Mouse (Mus musculus): ENCODE measurements around the gene Zpld1.

The Zpld1 gene

DNA sequence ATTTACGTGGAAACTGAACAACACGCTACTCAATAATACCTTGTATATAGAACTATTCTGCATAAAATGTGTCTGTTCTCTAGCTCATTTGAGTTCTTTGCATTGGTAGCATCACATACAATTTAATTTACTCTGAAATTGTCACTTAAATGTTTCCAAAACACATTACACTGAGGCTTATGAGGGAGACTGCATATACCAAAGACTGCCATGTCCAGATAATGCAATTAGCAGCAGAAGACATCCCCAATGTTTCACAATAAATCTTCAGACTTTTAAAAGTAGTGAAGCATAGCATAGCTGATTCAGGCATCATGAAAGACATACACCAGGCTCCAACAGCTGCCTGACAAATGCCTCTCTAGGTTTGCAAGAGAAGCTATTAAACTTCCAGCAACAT is at the start of gene Zpld1:
Gene Zpld1, minus strand, starts transcription at position 101 of the 400 bp plus-strand sequence.
- no peak for DNase-seq (ENCODE audit: low spot score)

DNA sequence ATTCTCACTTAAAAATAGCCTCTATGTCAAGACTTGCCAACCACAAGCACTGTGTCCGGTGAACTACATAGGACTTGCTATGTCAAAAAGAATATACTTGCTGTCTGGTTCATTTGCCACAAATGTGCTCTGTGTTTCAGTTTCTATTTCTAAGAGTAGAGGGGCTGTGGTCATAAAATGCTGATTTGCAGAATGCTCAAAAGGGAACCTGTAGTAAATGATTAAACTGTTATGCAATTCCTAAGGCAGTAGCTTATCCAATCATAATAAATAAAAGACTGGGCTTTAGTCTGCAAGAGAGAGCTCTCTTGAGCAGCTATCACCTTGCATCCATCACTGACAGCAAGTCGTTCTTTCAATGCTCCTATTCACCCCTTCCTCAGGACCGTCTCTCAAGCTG is 47.9 kb upstream of the Zpld1 start:
- no peak for DNase-seq (ENCODE audit: low spot score)

DNA sequence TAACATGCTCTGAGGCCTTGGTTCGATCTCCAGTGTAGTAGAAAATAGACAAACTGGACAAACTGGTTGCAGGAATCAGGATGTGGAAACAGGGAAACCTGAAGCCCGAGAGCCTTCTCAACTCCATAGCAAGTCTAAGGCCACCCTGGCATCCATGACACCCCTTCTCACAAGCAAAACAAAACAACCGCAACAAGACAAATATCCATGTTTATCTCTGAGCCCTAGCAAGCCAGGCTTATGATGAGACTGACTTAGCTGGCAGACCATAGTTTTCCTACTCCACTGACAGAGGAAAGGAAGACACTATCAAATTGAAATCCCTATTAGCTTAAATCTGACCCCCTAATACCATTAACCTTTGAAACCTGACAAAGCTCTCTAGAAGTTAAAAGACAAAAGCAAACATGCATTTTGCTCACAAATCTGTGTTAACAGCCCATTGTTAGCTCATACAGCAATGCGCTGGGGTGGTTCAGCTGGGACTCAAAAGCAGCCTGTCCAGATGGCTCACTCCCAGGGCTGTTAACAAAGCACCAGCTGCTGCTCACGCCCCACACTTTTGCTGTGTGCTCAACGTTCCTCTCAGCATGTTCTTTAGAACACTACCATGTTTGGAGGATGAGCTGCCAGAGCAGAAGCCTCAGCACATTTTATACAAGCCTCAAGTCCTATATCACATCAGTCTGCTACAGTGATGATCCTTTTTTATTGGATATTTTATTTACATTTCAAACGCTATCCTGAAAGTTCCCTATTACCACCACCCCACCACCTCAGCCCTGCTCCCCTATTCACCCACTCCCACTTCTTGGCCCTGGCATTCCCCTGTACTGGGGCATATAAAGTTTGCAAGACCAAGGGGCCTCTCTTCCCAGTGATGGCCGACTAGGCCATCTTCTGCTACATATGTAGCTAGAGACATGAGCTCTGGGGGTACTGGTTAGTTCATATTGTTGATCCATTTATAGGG is 24.0 kb upstream of the Zpld1 start:
- no peak for DNase-seq (ENCODE audit: low spot score)

DNA sequence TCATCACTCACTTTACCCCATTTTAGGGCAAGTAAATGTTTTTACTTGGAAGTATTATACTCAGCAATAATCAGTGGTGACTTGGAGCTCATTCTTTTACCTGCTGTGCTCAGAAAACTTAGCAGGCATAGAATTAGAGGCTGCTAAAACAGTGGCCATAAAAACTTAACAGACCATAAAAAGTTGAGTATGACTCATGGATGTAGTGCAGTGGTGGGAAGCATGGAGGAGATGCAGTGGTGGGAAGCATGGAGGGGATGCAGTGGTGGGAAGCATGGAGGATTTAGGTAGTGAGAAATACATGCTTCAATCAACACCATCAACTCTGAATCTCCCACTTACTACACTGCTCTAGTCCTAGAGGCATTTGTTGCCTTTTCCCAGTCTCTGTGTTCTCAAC is 19.2 kb upstream of the Zpld1 start:
- DNase-seq (ENCODE audit: low spot score): no peak

DNA sequence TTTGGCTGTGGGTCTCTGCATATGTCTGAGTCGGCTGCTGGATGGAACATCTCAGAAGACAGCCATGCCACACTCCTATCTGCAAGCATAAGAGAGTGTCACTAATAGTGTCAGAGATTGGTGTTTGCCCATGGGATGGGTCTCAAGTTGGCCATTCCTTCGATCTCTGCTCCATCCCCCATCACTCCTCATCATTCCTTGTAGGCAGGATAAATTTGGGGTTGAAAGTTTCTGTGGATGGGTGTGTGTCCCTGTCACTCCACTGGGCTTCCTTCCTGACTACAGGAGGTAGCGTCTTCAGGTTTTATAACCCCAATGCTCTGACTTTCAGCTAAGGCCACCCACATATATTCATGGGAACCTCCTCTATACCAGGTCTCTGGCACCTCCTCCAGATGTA is 14.3 kb upstream of the Zpld1 start:
- no peak for DNase-seq (ENCODE audit: low spot score)

DNA sequence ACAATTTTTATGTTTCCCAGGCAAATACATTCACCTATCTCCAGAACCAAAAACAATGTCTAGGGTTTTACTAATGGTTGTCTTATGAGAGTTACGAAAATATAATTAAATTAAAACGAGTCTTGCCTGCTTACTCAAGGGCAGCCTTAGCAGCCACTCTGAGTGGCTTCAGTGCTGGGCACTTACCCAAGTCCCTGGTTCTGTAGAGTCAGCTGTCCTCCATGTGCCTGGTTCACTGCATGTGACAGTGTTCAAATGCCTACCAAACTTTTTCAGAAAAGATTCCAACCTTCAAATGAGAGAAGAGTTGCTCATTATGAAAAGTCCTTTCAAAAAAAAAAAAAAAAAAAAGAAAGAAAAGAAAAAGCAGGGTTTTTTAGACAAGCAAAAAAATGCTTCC is 15.1 kb downstream of the Zpld1 start:
- DNase-seq (ENCODE audit: low spot score): peak; percentile 26

DNA sequence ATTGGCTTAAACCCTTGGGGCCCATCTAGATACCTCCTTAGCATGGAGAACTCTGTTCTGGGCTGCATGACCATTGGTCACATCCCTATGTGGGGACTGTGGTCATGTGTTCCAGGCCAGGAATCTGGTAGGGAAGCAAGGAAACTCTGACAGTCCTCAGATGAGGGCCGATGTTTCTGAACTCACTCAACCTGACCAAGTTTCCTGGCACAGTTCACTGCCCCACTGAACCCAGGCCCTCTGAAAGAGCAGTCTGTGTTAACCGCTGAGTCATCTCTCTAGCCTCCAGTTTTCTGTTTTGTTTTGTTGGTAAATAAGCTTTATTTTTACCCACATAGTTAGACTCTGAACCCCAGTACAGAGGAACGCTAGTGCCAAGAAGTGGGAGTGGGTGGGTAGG is 20.3 kb downstream of the Zpld1 start:
- DNase-seq (ENCODE audit: low spot score): no peak

DNA sequence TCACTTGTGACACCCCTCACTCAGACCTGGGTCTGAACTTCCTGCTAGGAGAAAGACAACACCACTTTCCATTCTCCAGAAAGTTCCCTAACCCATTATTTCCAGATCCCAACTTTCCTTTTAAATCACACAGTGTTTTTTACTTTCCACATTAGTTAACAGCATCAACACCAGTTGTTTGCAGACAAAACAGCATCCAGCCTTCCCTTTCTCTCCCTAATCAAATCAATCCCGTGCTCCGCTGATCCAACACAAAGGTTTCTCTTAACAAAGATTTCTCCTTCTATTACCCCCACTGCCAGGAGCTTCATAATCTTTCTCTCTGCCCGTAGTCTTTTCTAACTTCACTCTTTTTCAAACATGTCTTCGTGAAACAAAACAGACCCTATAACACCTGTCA is 32.5 kb downstream of the Zpld1 start:
- DNase-seq (ENCODE audit: low spot score): no peak

DNA sequence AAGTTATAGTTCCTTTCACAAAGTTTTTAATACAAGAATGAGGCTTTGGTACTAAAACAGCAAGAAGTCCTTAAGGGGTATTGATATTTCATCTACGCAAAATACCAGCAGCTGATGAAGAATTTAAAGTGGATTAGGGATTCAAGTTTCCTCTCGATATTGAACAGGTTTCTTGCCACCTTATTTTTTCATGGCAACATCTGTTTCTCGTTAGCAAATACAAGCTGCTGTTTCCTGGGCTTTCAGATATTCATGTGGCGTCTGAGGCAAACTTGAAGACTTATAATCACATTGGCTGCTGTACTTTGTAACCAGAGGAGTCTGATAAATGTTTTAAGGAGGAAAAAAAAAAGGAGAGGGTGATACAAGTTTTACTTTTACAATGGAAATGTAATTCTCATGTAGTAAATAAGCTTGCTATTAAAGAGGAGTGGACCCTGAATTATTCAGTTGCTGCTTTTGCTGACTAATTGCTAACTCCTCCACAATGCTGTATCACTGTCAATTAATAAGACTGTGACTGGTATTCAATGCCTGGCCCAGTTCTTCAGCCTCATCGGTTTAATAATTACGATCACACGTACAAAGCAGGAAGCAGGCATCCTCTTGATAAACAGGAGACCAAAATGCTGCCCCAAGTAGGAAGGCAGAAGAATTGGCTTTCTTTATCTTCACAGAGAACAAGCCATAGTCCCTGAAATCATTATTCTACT is 36.8 kb downstream of the Zpld1 start:
- no peak for DNase-seq (ENCODE audit: low spot score)

DNA sequence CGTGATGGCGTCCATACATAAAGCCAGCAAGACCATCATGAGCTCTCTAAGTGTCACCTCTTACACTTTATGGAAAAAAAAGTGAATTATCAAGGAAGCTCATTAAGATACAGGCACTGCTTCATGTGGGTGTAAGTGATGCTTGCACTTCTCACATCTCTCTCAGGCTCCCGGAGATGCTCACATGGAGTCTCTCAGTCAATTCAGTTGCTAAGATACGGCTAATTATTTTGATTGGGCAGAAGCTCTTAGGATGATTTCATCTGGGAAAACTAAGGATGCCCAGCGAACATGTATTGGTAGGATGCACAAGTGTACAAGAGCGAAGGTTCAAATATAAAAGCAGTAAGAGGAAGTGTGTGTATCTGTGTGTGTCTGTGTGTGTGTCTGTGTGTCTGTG is 38.1 kb downstream of the Zpld1 start:
- DNase-seq (ENCODE audit: low spot score): no peak

DNA sequence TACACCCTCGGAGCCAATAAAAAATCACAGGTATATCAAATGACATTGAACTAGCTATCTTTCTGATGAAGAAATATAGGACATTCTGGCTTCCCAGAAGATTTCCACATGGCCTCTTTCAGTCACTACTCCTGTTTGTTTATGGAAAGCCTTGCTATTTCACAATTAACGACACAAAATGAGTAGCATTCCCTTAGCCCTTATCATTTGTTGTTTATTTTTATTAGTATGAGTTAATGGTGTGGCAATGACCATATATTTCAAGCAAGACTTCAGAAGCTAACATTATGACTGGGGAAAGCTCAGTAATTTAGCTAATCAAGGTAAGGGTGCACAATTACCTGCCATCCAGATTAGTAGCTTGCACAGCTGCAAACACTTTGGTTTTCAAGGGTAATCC is 56.8 kb downstream of the Zpld1 start:
- DNase-seq (ENCODE audit: low spot score): no peak

DNA sequence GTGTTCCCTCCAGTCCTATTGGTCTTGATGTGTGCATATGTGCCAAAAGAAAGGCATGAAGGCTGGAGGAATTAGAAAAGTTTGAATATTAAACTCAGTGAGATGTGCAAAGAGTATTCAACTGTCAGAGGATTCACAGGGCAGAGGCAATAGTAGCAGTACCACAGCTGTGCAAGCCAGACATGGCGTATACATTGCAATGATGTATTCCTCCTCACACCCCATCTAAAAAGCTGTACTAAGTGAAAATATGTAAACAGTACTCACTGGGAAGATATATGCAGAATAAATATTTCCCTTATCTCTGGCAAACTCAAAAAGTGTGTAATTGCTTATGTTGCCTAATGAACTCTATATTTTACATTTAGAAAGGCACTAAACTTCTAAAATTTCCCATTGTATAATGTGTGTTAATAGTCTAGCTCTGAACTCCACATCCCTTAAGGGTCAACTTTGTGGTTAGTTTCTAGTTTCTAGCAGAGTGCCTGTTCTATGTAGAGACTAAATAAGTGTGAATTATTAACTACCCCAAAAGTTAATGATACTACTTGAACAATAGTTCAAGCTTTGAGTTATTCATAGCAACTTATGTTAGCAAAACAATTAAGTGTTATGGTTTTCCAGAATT is 68.7 kb downstream of the Zpld1 start:
- no peak for DNase-seq (ENCODE audit: low spot score)

DNA sequence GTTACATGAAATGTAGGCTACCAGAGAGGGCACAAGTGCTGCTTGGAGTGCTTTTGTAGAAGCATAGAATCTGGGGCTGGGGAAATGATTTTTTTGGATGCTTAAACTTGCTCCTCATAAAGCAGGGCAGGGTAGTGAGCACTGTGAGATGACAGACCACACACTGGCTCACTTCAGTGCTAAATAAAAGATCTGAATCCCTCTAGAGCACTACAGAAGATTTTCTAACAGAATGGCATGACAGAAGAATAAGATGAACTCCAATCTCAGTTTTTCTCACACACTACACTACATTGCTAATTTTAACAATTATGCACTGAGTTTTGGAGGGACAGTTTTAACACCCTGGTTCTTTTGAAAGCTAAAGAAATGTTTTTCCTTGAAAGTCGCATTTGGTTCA is 93.8 kb downstream of the Zpld1 start:
- no peak for DNase-seq (ENCODE audit: low spot score)

DNA sequence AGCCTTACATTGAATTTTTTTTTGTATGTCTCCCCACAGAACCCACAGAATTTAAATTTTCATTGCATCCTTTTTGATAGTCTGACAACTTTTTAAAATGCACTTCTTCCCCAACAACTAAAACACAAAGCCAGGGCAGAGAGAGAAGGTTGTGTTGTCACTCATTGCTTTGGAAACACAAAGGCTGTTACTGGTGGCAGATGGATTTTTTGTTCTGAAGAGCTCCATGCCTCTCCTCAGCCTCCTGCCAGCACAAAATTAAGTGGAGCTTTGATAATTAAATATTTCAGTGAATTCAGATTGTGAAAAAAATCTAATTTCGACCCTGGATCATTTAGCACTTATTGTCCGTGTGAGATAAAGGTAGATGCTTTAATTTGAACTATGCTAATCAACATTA is 107.4 kb downstream of the Zpld1 start:
- DNase-seq (ENCODE audit: low spot score): no peak

DNA sequence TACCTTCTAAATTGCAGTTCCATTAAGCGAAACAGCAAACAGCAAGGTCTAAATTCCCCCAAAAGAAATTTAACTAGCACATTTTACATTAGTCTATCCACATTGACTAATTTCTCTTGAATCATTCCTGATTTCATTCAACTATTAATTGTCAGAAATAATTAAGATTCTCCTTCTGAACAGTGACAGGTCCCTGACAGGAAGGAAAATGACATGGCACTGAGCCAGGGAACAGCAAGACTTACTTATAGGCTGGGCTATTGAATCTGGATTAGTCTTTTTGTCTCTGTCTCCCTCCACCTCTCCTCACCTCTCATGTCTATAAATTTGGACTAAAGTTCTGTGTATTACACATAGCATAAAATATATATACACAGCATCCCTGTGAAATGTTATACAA is 112.4 kb downstream of the Zpld1 start:
- DNase-seq (ENCODE audit: low spot score): no peak
